Mouse (Mus musculus): ENCODE measurements around the gene Il1r1.

Gene Il1r1

GRCm38 (mm10) chr1:40231116-40231515 is 6.2 kb downstream of the Il1r1 start:
- DNase-seq (ENCODE audit: low spot score), result no peak

GRCm38 (mm10) chr1:40233217-40233616 is 8.3 kb downstream of the Il1r1 start:
- no peak for DNase-seq (ENCODE audit: low spot score)

- no peak for DNase-seq (ENCODE audit: low spot score)
Measured at GRCm38 (mm10) chr1:40233621-40234020, 8.7 kb downstream of the Il1r1 start.

- DNase-seq (ENCODE audit: low spot score), result no peak
Measured at GRCm38 (mm10) chr1:40235597-40236249, 10.8 kb downstream of the Il1r1 start.

- DNase-seq (ENCODE audit: low spot score), result no peak
Measured at GRCm38 (mm10) chr1:40236694-40237093, 11.8 kb downstream of the Il1r1 start.

GRCm38 (mm10) chr1:40237094-40237493 is 12.2 kb downstream of the Il1r1 start:
- no peak for DNase-seq (ENCODE audit: low spot score)

- no peak for DNase-seq (ENCODE audit: low spot score)
Measured at GRCm38 (mm10) chr1:40240353-40241092, 15.6 kb downstream of the Il1r1 start.

GRCm38 (mm10) chr1:40242717-40243116 is 17.8 kb downstream of the Il1r1 start:
- no peak for DNase-seq (ENCODE audit: low spot score)

GRCm38 (mm10) chr1:40243561-40243998 is 18.7 kb downstream of the Il1r1 start:
- DNase-seq (ENCODE audit: low spot score), result no peak

- no peak for DNase-seq (ENCODE audit: low spot score)
Measured at GRCm38 (mm10) chr1:40250425-40250824, 25.5 kb downstream of the Il1r1 start.

- no peak for DNase-seq (ENCODE audit: low spot score)
Measured at GRCm38 (mm10) chr1:40252507-40252906, 27.6 kb downstream of the Il1r1 start.

- no peak for DNase-seq (ENCODE audit: low spot score)
Measured at GRCm38 (mm10) chr1:40253940-40254339, 29.1 kb downstream of the Il1r1 start.

GRCm38 (mm10) chr1:40254347-40255057 is 29.6 kb downstream of the Il1r1 start:
- DNase-seq (ENCODE audit: low spot score), result no peak

GRCm38 (mm10) chr1:40262441-40263121 is 37.7 kb downstream of the Il1r1 start:
- DNase-seq (ENCODE audit: low spot score), result no peak

GRCm38 (mm10) chr1:40263122-40263498 is 38.2 kb downstream of the Il1r1 start:
- no peak for DNase-seq (ENCODE audit: low spot score)

- peak; percentile 38 for DNase-seq (ENCODE audit: low spot score)
Measured at GRCm38 (mm10) chr1:40263679-40264078, 38.8 kb downstream of the Il1r1 start.

GRCm38 (mm10) chr1:40265301-40265835 is 40.5 kb downstream of the Il1r1 start:
- DNase-seq (ENCODE audit: low spot score), result no peak

GRCm38 (mm10) chr1:40266431-40267260 is 41.8 kb downstream of the Il1r1 start:
- DNase-seq (ENCODE audit: low spot score), result peak; percentile 93

GRCm38 (mm10) chr1:40267846-40268245 is 43.0 kb downstream of the Il1r1 start:
- no peak for DNase-seq (ENCODE audit: low spot score)

GRCm38 (mm10) chr1:40268536-40268935 is 43.7 kb downstream of the Il1r1 start:
- no peak for DNase-seq (ENCODE audit: low spot score)

- DNase-seq (ENCODE audit: low spot score), result no peak
Measured at GRCm38 (mm10) chr1:40270415-40270814, 45.5 kb downstream of the Il1r1 start.

Measured in urinary bladder, postnatal 14 days (tissue).